26 mouse cellular contexts compared by ENCODE assay signal in genomic region chr9:115558131-115558530, GRCm38 (mm10).
DNase-seq lines count a peak whose midpoint lies in the region; ATAC-seq lines count a peak whose summit lies in the region.
"Had no signal": no experiment of that assay in that cellular context is flagged by ENCODE, and none has a peak within 500 bp of the region (broad histone marks: within the 10 kb centered on the region; RNA-seq: fewer than 3 reads in every experiment).

No protein-coding gene starts in this region.

- no peaks in the 10 kb centered on the region for H3K4me1 ChIP-seq in liver, embryonic 12.5 days
- H3K4me1 ChIP-seq: forebrain, embryonic 15.5 days; liver, embryonic 15.5 days; lung, embryonic 15.5 days had no signal

- no peak overlapping the region for H3K9ac ChIP-seq in liver, embryonic 12.5 days
- H3K9ac ChIP-seq: forebrain, embryonic 15.5 days; hindbrain, embryonic 13.5 days; limb, embryonic 15.5 days; liver, embryonic 15.5 days; lung, embryonic 15.5 days had no signal

- no peak overlapping the region for H3K27ac ChIP-seq in liver, embryonic 12.5 days
- H3K27ac ChIP-seq: embryonic facial prominence, embryonic 10.5 days; forebrain, embryonic 15.5 days; gastrocnemius, adult 2 months; hindbrain, embryonic 13.5 days; left cerebral cortex, adult 2 months; limb, embryonic 15.5 days; liver, embryonic 15.5 days; lung, embryonic 15.5 days had no signal

- 76% methylated on average over 7 of the region's 7 CpGs for WGBS in liver, embryonic 12.5 days (ENCODE audit: insufficient replicate concordance)

- no peaks in the 10 kb centered on the region for H3K36me3 ChIP-seq in liver, embryonic 12.5 days
- H3K36me3 ChIP-seq: embryonic facial prominence, embryonic 10.5 days; forebrain, embryonic 15.5 days; hindbrain, embryonic 13.5 days; limb, embryonic 15.5 days; liver, embryonic 15.5 days; lung, embryonic 15.5 days had no signal

- no peak overlapping the region for H3K4me2 ChIP-seq in liver, embryonic 12.5 days
- H3K4me2 ChIP-seq: forebrain, embryonic 15.5 days; hindbrain, embryonic 13.5 days; limb, embryonic 15.5 days; liver, embryonic 15.5 days; lung, embryonic 15.5 days had no signal

- H3K9me3 ChIP-seq in liver, embryonic 12.5 days (replicated peaks): no peaks in the 10 kb centered on the region
- H3K9me3 ChIP-seq: forebrain, embryonic 15.5 days; hindbrain, embryonic 13.5 days; limb, embryonic 15.5 days; liver, embryonic 15.5 days; lung, embryonic 15.5 days had no signal

- no peak for ATAC-seq in liver, embryonic 12.5 days
- ATAC-seq: forebrain, embryonic 15.5 days had no signal

- intact Hi-C loops in left cerebral cortex, postnatal 25 days (cut with DNase I): no loop called here
- intact Hi-C loops in heart, postnatal 25 days (cut with DNase I): no loop called here

- DNase-seq in layer of hippocampus, adult 18-20 months (ENCODE audit: low spot score in 2 of 2): peak; percentile 21 to 34
- no peak for DNase-seq in layer of hippocampus, adult 9-10 months (ENCODE audit: low spot score)
- peak; percentile 22 for DNase-seq in urinary bladder, postnatal 14 days (ENCODE audit: low spot score)
- no peak for DNase-seq in urinary bladder, postnatal 25 days (ENCODE audit: low spot score)
- peak; percentile 21 to 81 for DNase-seq in left cerebral cortex, postnatal 25 days (ENCODE audit: low spot score in 2 of 2)
- DNase-seq in heart, postnatal 25 days (ENCODE audit: low spot score): no peak
- no peak for DNase-seq in cerebellum, postnatal 4 days (ENCODE audit: low spot score in 2 of 2)
- DNase-seq: adrenal gland, postnatal 36 days; cerebellum, adult 11 months; cerebellum, adult 9-11 months; gastrocnemius, adult 2 months; heart, postnatal 36 days; kidney, adult 2 months; kidney, postnatal 10 days; lung, postnatal 4 days; midbrain, embryonic 14.5 days; spleen, adult 18-20 months; thymus, postnatal 25 days had no signal

- no peaks in the 10 kb centered on the region for H3K27me3 ChIP-seq in liver, embryonic 12.5 days (replicated peaks)
- H3K27me3 ChIP-seq: forebrain, embryonic 15.5 days; hindbrain, embryonic 13.5 days; limb, embryonic 15.5 days; liver, embryonic 15.5 days; lung, embryonic 15.5 days had no signal

- no peak overlapping the region for H3K4me3 ChIP-seq in liver, embryonic 12.5 days
- H3K4me3 ChIP-seq: embryonic facial prominence, embryonic 10.5 days; forebrain, embryonic 15.5 days; gastrocnemius, adult 2 months; hindbrain, embryonic 13.5 days; left cerebral cortex, adult 2 months; limb, embryonic 15.5 days; liver, embryonic 15.5 days; lung, embryonic 15.5 days had no signal

Comparison
In these comparisons a context has a peak if more than half of its experiments do, and no peak if none do; other contexts are left out.
1. DNase-seq: peak in layer of hippocampus, adult 18-20 months (2 of 2), urinary bladder, postnatal 14 days (single experiment) and left cerebral cortex, postnatal 25 days (2 of 2); none in layer of hippocampus, adult 9-10 months (single experiment), urinary bladder, postnatal 25 days (single experiment), heart, postnatal 25 days (single experiment) and cerebellum, postnatal 4 days (0 of 2).